Mouse (Mus musculus) embryonic facial prominence, embryonic 14.5 days (tissue): Measurements from ENCODE around the gene Esp18. TPM values are rescaled to one million over a fixed set of nuclear protein-coding genes. Genes with fewer than 3 reads are reported as not detected.

ENCODE experiments used
- ATAC-seq: fragments of 200-750 bp; cut with Nextera tagmentation; 2 replicates; pipeline ENCODE4 v1.8.0; 2017; ENCODE audit warnings: low read depth, moderate number of reproducible peaks, moderate TSS enrichment
- DNase-seq: peaks from one replicate; pipeline ENCODE4 v3.0.0-alpha.2; 2015; ENCODE audit warnings: low spot score
- H3K27ac ChIP-seq: fragments of 300-500 bp; sonication (generic); replicated peaks from 2 replicates; pipeline ENCODE4 v1.5.1; 2014; ENCODE audit warnings: low read depth, mild to moderate bottlenecking, low read length, moderate library complexity
- H3K27me3 ChIP-seq: fragments of 300-500 bp; sonication (generic); replicated peaks from 2 replicates; pipeline ENCODE4 v1.6.1; 2014; ENCODE audit warnings: low read length; ENCODE audit not compliant: control insufficient read depth, insufficient read depth
- H3K36me3 ChIP-seq: fragments of 300-500 bp; sonication (generic); 2 replicates; pipeline ENCODE4 v1.6.1; 2014; ENCODE audit warnings: low read length, mixed read lengths; ENCODE audit not compliant: control insufficient read depth, insufficient read depth
- H3K4me1 ChIP-seq: fragments of 300-500 bp; sonication (generic); 2 replicates; pipeline ENCODE4 v1.6.1; 2014; ENCODE audit warnings: antibody characterized with exemption, low read length; ENCODE audit not compliant: control insufficient read depth, insufficient read depth
- H3K4me2 ChIP-seq: fragments of 300-500 bp; sonication (generic); 2 replicates; pipeline ENCODE4 v1.6.1; 2014; ENCODE audit warnings: low read depth, mild to moderate bottlenecking, low read length, moderate library complexity, mixed read lengths
- H3K4me3 ChIP-seq: fragments of 300-500 bp; sonication (generic); 2 replicates; pipeline ENCODE4 v1.5.1; 2014; ENCODE audit warnings: low read depth, mild to moderate bottlenecking, low read length
- H3K9ac ChIP-seq: fragments of 300-500 bp; sonication (generic); 2 replicates; pipeline ENCODE4 v1.6.1; 2014; ENCODE audit warnings: low read depth, mild to moderate bottlenecking, low read length, moderate library complexity, mixed read lengths
- H3K9me3 ChIP-seq: fragments of 300-500 bp; sonication (generic); 2 replicates; pipeline ENCODE4 v1.6.1; 2016; ENCODE audit warnings: low read length; ENCODE audit not compliant: control insufficient read depth
- WGBS: fragments of 180-500 bp; shearing (Covaris S2); extraction: QIAGEN DNeasy Blood & Tissue Kit; methylation state at CpG from one replicate; pipeline ENCODE4 v1.1.7; 2014; 5-methylcytosine and 5-hydroxymethylcytosine counted together
- microRNA-seq: library from miRNA; unstranded; fragments of <30 nt; microRNA quantifications from one replicate; pipeline ENCODE4, GENCODE M21; 2016; ENCODE audit warnings: borderline number of aligned reads
- polyA plus RNA-seq: library from polyadenylated mRNA; unstranded; fragments of >200 nt; fragmentation: Nextera tagmentation; extraction: Ambion mirVana; gene quantifications from 2 replicates; pipeline ENCODE4 v1.2.1, GENCODE M21; 2014

Gene Esp18
- polyA plus RNA-seq: not detected in 2 replicates

- no peak for DNase-seq
- Histone ChIP-seq H3K9ac (no peak within 1 kb of the TSS), H3K9me3 (no peaks in the 10 kb centered on the region), H3K4me3 (no peak within 1 kb of the TSS), H3K4me2 (no peak within 1 kb of the TSS), H3K4me1 (no peaks in the 10 kb centered on the region), H3K27me3 (no peaks in the 10 kb centered on the region), H3K27ac (no peak within 1 kb of the TSS), H3K36me3 (no peaks in the 10 kb centered on the region)
- no peak for ATAC-seq
- 65% methylated on average over 2 of the region's 2 CpGs for WGBS
Observed at GRCm38 (mm10) chr17:39406059-39406458, at the start of gene Esp18. Gene Esp18, plus strand, starts transcription at chr17:39406359.

DNA sequence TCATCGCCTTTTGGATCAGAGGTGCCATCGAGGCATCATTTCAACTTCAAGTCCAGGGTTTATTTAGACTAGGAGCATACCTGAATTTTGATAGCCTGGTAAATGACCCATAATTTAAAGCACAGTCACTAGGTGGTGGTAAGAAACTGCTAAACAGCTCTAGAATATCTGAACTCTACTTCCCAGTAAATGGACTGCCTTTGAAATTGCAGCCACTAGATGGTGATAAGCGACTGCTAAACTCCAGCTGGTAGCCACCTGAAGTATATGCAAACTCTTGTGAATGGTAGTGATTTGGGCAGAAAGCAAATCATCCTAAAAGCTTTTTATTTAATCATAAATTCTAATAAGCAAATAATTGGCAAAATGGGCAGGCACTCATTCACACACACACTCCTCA is 42.8 kb upstream of the Esp18 start:
- no peak overlapping the region for H3K27ac ChIP-seq
- H3K27me3 ChIP-seq: no peaks in the 10 kb centered on the region
- H3K9me3 ChIP-seq: no peaks in the 10 kb centered on the region
- H3K4me3 ChIP-seq: no peak overlapping the region
- 65% methylated on average over 3 of the region's 3 CpGs for WGBS
- no peak for DNase-seq
- no peak overlapping the region for H3K4me2 ChIP-seq
- H3K9ac ChIP-seq: no peak overlapping the region
- ATAC-seq: no peak
- H3K36me3 ChIP-seq: no peaks in the 10 kb centered on the region
- no peaks in the 10 kb centered on the region for H3K4me1 ChIP-seq

Small RNA genes within 50 kb of the gene (microRNA-seq; reads per million reads assigned to microRNA genes)
- not detected for gene Gm26429

Other genes with a start within 250 kb of the Esp18 start
- not detected in 2 replicates for gene Esp16, start 129.8 kb downstream of the Esp18 start, polyA plus RNA-seq
- gene Esp15, start 234.6 kb downstream of the Esp18 start, polyA plus RNA-seq: not detected in 2 replicates